Mouse (Mus musculus): ENCODE results near the gene Hemk1. TPM values are rescaled to one million over a fixed set of nuclear protein-coding genes. Genes with fewer than 3 reads are reported as not detected.

Hemk1 gene
- polyA plus RNA-seq, 1 experiment: 15.2 TPM

DNA sequence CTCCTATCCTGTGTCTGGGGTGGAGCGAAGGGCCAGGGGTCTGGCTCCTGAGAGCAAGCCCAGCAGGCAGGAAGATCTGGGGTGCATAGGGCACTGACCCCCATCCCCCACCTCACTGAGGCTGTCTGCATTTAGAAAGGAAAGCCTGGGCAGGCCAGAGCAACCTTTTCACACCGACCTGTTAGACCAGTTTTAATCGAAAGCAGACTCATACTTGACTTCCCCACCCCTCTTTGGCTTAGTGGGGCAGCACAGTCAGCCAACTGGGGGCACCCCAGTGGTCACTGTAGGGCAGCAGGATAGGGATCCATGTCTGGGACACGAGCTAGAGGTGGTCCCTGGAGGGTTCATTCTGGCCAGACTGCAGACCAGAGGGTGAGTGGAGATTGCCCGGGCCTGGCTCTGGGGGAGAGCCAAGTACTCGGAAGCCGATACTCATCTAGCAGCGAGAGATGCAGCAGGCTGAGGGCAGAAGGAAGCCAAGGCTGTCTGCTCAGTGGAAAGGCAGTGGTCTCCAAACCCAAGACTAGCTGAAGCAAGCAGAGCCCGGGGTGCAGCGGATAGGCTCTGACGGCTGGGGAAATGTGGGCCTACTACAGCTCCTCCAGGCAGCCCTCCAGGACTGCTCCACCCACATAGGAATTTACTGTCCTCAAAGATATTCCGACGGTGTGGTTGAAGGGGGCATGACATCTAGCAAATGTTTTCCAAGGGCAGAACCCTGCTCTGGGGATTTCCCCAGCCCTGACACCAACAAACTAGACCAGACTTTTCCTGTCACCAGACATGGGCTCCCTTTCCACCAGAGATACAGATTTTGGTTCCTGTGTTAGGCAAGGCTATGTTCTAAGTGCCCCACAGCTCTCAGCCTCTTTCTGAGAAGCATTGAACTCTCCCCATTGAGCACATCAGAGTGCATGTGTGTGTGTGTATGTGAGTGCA, 32.3 kb downstream of the Hemk1 start:
- TF ChIP-seq GATA1 (IDR thresholded peaks at IDR 0.05; ENCODE audit: low read length): no peak

DNA sequence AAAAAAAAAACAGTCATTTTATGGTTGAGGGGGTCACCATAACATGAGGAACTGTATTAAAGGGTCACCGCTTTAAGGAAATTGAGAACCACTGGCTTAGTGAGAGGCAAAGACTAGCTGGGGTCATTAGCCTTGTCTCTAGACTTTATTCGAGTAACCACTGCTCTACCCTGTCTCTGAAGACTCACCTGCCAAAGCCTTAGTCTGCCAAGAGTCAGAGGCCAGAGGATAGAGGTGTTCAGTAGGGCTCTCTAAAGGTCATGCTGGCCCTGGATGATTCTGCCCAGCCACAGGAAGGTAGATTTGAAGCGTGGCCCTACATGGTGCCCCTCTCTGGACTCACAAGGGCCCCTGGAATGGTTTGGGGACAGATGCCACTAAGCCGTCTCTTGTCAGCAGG, 33.1 kb downstream of the Hemk1 start:
- no peak for TF ChIP-seq GATA1 (IDR thresholded peaks at IDR 0.05; ENCODE audit: low read length)

DNA sequence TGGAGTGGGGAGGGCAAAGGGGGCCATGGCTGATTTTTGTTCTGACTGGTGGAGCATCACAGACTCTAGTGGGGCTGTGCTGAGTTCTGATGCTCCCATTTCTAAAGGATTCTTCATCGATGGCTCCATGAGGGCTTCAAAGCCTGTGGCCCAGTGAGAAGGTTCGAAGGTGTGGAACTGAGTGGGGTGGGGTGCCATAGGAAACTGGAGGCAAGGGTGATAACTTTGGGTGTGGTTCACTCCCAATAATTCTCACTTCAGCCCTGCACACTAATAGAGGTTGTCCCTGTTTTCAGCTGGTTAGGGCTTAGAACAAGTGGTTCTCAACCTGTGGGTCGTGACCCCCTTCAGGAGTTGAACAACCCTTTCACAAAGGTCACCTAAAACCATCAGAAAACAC, 33.8 kb downstream of the Hemk1 start:
- TF ChIP-seq GATA1 (IDR thresholded peaks at IDR 0.05; ENCODE audit: low read length): no peak

DNA sequence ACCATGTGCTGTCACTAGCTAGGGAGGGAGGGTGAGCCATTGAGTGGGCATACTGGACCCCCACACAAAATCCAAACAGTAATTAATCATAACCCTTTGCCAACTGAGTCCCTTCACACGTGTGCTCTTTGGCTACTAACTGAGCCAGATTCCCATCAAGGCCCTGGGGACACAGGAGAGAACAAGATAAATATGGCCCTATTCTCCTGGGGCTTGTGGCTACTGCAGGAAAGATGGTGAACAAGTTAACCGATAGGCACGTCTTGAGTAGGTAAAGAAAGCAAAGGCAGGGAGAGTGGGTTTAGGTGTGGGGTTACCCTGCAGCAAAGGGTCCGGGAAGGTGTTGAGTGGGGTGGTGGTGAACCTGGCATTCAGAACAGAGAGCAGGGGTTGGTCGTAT, 34.2 kb downstream of the Hemk1 start:
- no peak for TF ChIP-seq GATA1 (IDR thresholded peaks at IDR 0.05; ENCODE audit: low read length)

DNA sequence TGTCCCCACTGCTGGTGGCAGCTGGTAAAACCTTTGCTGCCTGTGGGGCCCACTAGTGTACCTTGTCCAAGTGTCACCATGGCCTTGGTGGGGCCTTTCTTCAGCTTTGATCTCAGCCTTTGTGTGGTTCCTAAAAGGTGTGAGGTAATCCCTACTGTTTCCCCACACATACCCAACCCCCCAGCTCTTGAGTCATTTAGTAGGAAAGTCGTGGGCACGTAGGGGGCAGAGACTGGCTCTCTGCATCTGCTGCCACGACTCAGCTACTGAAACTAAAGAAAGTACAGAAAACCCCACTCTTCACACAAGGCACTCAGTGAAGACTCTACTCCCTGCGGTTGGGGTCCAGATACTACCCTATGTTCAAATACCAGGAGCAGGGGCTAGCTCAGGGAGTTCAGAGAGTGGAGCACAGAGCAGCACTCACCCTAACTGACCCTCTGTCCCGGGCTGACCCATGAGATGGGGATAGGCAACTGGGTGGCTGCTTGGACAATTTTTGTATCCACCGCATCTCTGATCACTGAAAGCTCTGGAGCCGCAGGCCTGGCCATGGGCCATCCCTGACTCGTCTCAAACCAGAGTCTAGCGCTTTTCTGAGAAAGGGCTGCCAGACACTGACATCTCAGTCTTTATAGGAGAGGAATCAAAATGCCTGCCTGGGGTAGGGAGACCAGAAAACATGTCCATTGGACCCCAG, 34.9 kb downstream of the Hemk1 start:
- TF ChIP-seq GATA1 (IDR thresholded peaks at IDR 0.05; ENCODE audit: low read length): no peak

DNA sequence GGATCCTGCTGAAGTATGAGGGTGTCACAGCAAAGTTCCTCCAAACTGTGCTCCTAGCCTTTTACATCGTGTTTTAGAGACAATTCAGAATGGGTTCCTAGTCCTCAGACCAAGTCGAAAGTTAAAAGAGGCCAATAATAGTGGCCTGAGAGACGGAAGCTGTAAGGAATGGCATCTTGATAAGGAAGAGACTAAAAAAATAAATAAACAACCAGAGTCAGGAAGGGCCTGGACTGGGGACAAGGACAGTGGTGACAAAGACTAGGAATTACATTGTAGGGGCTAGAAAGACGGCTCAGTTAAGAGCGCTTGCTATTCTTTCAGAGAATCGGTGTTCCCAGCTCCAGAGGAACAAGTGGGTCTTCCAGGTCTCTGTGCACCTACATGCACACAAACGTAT, 35.6 kb downstream of the Hemk1 start:
- no peak for TF ChIP-seq GATA1 (IDR thresholded peaks at IDR 0.05; ENCODE audit: low read length)

DNA sequence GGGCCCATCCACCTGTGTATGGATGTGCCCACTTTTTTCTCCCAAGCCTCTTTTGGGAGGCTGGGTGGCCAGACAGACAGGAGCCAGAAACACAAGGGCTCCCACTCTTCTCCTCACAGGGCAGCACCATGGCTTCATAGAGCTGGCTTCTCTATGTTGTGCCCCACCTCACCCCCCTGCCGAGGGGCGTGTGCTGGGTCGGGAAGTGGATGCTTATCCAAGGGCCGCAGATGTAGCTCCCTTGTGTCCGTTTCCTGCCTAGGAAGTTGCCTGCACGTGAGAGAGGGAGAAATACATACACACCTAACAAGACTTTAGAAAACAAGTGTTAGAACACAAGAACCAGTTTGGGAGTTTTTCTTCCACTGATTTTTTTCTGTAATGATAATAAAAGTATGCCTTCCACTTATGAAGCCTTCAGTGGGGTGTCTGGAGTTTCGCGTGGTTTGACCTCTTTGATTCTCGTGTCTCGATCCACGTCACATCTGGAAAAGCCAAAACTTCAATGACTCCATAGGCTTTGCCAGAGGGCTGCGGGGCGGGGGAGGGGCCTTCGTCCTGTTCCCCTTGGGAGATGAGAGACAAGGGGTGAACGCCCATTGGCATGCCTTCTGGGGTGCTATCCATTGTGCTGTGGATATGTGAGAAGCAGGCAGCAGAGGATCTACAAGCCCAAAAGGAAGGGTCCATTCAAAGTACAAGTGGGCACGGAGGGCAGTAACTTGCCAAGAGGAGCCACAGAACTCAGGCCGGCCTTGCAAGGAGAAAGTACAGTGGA, 36.4 kb downstream of the Hemk1 start:
- TF ChIP-seq GATA1 (IDR thresholded peaks at IDR 0.05; ENCODE audit: low read length): no peak

DNA sequence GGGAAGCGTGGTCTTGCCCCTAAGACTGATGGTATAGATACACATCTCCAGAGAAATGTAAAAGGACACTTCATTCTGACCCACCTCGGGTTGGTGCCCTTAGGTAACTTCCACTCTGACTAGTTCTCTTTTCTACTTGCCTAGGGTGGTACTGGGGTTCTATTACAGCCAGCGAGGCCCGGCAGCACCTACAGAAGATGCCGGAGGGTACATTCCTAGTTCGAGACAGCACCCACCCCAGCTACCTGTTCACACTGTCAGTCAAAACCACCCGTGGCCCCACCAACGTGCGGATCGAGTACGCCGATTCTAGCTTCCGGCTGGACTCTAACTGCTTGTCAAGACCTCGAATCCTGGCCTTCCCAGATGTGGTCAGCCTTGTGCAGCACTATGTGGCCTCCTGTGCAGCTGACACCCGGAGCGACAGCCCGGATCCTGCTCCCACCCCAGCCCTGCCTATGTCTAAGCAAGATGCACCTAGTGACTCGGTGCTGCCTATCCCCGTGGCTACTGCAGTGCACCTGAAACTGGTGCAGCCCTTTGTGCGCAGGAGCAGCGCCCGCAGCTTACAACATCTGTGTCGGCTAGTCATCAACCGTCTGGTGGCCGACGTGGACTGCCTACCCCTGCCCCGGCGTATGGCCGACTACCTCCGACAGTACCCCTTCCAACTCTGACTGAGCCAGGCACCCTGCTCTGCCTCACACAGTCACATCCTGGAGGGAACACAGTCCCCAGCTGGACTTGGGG, 37.8 kb downstream of the Hemk1 start:
- no peak for TF ChIP-seq GATA1 (IDR thresholded peaks at IDR 0.05; ENCODE audit: low read length)

DNA sequence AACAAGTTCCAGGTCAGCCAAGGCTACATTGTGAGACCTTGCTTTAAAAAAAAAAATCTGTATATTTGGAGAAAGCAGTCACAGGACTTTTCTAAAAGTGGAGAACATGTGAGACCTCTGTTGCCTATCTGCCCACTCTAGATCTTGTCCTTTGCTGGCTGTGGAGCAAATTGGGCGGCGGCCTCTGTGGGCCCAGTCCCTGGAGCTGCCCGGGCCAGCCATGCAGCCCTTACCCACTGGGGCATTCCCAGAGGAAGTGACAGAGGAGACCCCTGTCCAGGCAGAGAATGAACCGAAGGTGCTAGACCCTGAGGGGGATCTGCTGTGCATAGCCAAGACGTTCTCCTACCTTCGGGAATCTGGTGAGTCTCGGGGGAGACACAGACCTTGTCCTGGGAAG, 38.4 kb downstream of the Hemk1 start:
- TF ChIP-seq GATA1 (IDR thresholded peaks at IDR 0.05; ENCODE audit: low read length): no peak

DNA sequence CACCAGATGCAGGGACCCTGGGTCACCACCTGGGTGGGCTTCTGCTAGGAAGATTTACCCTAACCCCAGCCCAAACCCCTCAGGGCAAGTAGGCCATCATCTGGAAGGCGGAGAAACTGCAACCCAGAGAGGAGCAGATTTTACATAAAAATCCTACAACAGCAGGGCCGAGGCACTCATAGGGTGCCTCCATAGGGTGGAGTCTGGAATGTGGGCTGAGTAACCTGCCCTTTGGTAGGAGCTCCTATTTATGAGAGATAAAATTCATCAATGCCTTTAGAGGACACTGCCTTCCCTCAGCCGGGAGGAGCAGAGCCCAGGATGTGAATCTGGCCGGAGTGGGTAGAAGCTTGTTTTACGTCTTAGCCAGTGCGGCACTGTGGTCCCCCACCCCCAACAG, 39.3 kb downstream of the Hemk1 start:
- TF ChIP-seq GATA1 (IDR thresholded peaks at IDR 0.05; ENCODE audit: low read length): no peak

DNA sequence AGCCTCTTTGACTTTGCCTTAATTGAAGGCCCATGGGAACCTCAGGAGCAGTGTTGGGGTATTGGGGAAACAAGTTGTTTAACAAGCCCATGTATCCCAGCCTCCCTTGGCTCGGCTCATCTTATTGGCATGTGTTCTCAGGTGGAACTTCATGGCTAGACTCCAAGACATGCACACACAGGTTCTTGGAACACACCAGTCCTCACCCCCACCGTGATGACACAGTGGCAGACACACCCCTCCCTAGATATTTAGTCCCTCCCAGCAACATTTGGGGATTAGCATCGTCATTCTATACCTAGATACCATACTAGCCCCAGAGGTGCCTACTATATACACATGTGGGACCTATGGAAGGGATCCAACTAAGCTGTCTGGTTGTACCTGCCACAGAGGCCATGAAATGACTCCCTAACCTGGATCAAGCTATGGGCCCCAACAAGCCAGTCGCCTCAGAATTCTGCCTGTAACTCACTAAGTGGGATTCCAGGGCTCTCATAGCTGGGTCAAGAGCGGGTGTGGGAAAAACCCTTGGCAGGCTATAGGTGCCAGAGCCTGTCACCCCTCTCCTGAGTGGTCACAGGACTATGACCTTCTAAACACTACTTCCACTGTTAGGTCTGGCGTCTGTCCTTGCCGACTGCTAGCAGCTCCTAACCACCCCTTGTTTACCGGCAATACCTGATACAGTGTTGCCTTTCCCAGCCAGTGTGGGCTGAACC, 39.9 kb downstream of the Hemk1 start:
- TF ChIP-seq GATA1 (IDR thresholded peaks at IDR 0.05; ENCODE audit: low read length): no peak

DNA sequence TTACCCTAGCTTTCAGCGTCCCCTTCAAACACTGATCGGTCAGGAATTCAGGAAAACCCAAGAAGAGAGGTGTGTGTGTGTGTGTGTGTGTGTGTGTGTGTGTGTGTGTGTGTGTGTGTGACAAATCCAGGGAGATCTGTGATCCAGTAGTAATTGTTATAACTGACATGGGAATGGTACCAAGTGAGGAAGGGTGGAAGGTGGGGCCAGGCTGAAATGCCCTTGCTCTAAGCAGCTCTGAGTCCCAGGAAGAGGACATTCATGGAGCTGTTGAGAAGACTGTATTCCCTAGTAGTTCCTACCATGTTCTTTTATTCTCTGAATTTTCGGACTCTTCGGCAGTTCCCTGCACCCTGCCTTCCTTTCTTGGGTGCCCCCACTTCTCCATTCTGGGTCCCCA, 40.5 kb downstream of the Hemk1 start:
- no peak for TF ChIP-seq GATA1 (IDR thresholded peaks at IDR 0.05; ENCODE audit: low read length)

DNA sequence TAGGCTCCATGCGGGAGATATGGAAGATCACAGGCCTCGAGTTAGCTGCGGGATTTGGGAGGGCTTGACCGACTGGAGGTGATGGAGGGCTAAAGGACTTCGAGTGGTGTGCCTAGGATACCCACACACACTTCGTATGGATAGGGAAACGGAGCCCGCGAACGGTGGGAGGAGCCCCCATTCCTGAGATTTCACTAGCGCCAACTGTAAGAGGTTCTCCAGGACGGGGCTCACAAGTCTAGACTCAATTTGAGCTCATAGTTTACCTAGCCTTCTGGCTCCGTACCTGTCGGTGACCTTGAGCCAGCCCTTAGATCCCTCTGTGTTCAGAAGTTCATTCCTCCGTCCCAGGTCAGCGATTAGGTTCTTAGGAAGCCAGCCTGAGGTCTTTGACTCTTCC, 41.1 kb downstream of the Hemk1 start:
- no peak for TF ChIP-seq GATA1 (IDR thresholded peaks at IDR 0.05; ENCODE audit: low read length)

DNA sequence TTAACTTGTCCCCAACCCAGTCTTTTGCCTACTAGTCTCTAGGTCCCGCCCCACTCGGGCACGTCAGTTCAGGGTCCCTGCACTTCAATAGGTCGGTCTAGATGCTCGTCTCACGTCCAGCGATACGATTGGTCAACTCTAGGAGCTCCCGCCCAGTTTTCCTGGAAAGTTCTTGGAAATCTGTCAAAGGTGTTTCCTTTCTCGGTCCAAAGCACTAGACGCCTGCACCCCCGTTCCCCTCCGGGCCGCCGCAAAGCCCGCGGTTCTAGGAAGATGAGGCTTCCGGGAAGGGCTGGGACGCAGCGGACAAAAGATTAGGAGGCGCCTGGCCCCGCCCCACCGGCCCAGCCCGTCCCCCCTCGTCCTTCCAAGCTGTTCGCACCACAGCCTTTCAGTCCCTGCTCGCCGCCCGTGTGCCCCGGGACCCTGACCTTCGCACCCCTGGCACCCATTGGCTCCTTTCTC, 41.6 kb downstream of the Hemk1 start:
- TF ChIP-seq GATA1 (IDR thresholded peaks at IDR 0.05; ENCODE audit: low read length): no peak

DNA sequence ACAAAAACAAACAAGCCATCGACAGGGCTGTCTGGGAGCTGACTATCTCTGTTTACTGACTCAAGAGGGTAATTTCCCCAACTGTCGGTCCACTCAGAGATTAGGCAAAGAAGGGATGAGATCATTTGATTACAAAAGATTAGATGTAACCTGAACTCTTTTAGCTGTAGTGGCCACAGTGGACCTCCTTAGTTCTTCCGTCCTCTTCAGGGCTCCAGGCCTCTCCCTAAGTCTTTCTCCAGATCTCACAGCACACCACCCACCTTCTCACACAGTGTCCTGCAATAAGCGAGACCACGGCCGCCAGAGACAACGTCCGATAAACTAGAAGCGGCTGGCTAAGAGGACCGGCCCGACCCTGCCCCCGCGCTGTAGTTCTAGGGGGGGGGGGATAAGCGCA, 42.1 kb downstream of the Hemk1 start:
- no peak for TF ChIP-seq GATA1 (IDR thresholded peaks at IDR 0.05; ENCODE audit: low read length)
